In the genomic region with DNA sequence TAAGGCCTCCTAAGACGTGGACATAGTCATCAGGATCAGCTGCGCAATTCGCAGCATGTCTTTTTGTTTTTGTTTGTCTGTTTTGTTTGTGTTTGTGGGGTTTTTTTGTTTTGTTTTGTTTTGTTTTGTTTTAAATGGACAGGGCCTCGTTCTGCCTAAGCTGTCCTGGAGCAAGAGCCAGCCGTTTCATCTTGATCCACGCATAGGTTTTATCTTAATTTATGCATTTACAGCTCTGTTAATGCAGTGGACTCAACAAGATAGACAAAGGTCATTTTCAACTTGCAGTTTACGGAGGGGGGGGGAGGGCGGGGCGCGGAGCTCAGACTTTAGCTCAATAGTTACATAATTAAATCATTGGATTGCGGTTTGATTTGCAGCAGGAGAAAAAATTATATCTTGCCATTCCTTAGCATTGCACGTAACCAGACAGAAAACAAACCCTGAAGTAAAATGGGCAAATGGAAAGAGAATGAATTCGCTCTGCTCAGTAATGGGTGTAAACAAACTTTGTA, we compare ENCODE assay signal across 11 mouse cellular contexts. TPM values are rescaled to one million over a fixed set of nuclear protein-coding genes. Genes with fewer than 3 reads are reported as not detected.
DNase-seq lines count a peak whose midpoint lies in the region; ATAC-seq lines count a peak whose summit lies in the region.
"Had no signal": no experiment of that assay in that cellular context is flagged by ENCODE, and none has a peak within 500 bp of the region (broad histone marks: within the 10 kb centered on the region; RNA-seq: fewer than 3 reads in every experiment).

No protein-coding gene starts in this region.

- no peaks in the 10 kb centered on the region for H3K9me3 ChIP-seq in heart, embryonic 11.5 days (replicated peaks; ENCODE audit: control insufficient read depth, low read length)
- no peaks in the 10 kb centered on the region for H3K9me3 ChIP-seq in lung, embryonic 16.5 days (ENCODE audit: control insufficient read depth, low read length)
- H3K9me3 ChIP-seq in limb, embryonic 12.5 days: no peaks in the 10 kb centered on the region
- H3K9me3 ChIP-seq in stomach, embryonic 16.5 days (replicated peaks; ENCODE audit: control insufficient read depth, low read length): no peaks in the 10 kb centered on the region

- ATAC-seq in heart, embryonic 11.5 days (replicated peaks; ENCODE audit: insufficient number of reproducible peaks, low FRiP score, low TSS enrichment): no peak
- ATAC-seq in lung, embryonic 16.5 days (ENCODE audit: low read depth): no peak
- ATAC-seq in limb, embryonic 12.5 days (ENCODE audit: insufficient number of reproducible peaks, insufficient read depth, low FRiP score, low TSS enrichment, low read depth): no peak
- no peak for ATAC-seq in stomach, embryonic 16.5 days (ENCODE audit: insufficient read depth, low FRiP score)

- H3K27ac ChIP-seq in heart, embryonic 11.5 days (ENCODE audit: low read depth, low read length): no peak overlapping the region
- H3K27ac ChIP-seq in lung, embryonic 16.5 days (ENCODE audit: low read length): no peak overlapping the region; the same call in 1 of the 2 replicates
- no peak overlapping the region for H3K27ac ChIP-seq in limb, embryonic 12.5 days
- peak overlapping the region; percentile 71 for H3K27ac ChIP-seq in stomach, embryonic 16.5 days (ENCODE audit: low read length)

- peaks cover 11% of the 10 kb centered on the region; the same call in 1 of the 2 replicates for H3K4me1 ChIP-seq in heart, embryonic 11.5 days (ENCODE audit: control insufficient read depth, insufficient read depth, low read length)
- peaks cover 5% of the 10 kb centered on the region for H3K4me1 ChIP-seq in lung, embryonic 16.5 days (replicated peaks; ENCODE audit: control insufficient read depth, insufficient read depth, low read length)
- H3K4me1 ChIP-seq in limb, embryonic 12.5 days (replicated peaks): peaks cover 18% of the 10 kb centered on the region
- H3K4me1 ChIP-seq in stomach, embryonic 16.5 days (ENCODE audit: control insufficient read depth, insufficient read depth, low read length): no peaks in the 10 kb centered on the region

- H3K4me2 ChIP-seq in heart, embryonic 11.5 days: peak overlapping the region; percentile 77
- peak overlapping the region; percentile 55 for H3K4me2 ChIP-seq in lung, embryonic 16.5 days (ENCODE audit: low read depth, low read length)
- H3K4me2 ChIP-seq in limb, embryonic 12.5 days: peak overlapping the region; percentile 66
- H3K4me2 ChIP-seq in stomach, embryonic 16.5 days (ENCODE audit: low read depth, low read length): peak overlapping the region; percentile 49

- intact Hi-C loops in gastrocnemius, postnatal 14 days (cut with DNase I; ENCODE audit: low total_unique reads): no loop called here

- no peak for DNase-seq in heart, adult 18-20 months
- no peak for DNase-seq in lung, postnatal 4 days
- DNase-seq in right cerebral cortex, adult 2 months (ENCODE audit: low spot score in 2 of 2): no peak
- DNase-seq in gastrocnemius, postnatal 14 days: no peak
- DNase-seq: cerebellum, adult 9-11 months; gastrocnemius, postnatal 10 days; left cerebral cortex, postnatal 4 days had no signal

- H3K27me3 ChIP-seq in heart, embryonic 11.5 days (ENCODE audit: control insufficient read depth, insufficient read depth, low read length): no peaks in the 10 kb centered on the region
- no peaks in the 10 kb centered on the region for H3K27me3 ChIP-seq in lung, embryonic 16.5 days (ENCODE audit: control insufficient read depth, insufficient read depth, low read depth, low read length)
- no peaks in the 10 kb centered on the region for H3K27me3 ChIP-seq in limb, embryonic 12.5 days
- no peaks in the 10 kb centered on the region for H3K27me3 ChIP-seq in stomach, embryonic 16.5 days (ENCODE audit: control insufficient read depth, insufficient read depth, low read length)

- H3K36me3 ChIP-seq in heart, embryonic 11.5 days (ENCODE audit: control insufficient read depth, insufficient read depth, low read length): no peaks in the 10 kb centered on the region
- H3K36me3 ChIP-seq in lung, embryonic 16.5 days (ENCODE audit: control insufficient read depth, insufficient read depth, low read length): no peaks in the 10 kb centered on the region
- no peaks in the 10 kb centered on the region for H3K36me3 ChIP-seq in limb, embryonic 12.5 days
- no peaks in the 10 kb centered on the region for H3K36me3 ChIP-seq in stomach, embryonic 16.5 days (ENCODE audit: control insufficient read depth, insufficient read depth, low read length)

- no peak overlapping the region for H3K9ac ChIP-seq in heart, embryonic 11.5 days (ENCODE audit: low read depth, low read length)
- peak overlapping the region; percentile 49; the same call in 1 of the 2 replicates for H3K9ac ChIP-seq in lung, embryonic 16.5 days (ENCODE audit: low read length)
- peak overlapping the region; percentile 63; the same call in 1 of the 2 replicates for H3K9ac ChIP-seq in limb, embryonic 12.5 days (replicated peaks)
- H3K9ac ChIP-seq in stomach, embryonic 16.5 days (ENCODE audit: low read length): peak overlapping the region; percentile 58

- WGBS in heart, embryonic 11.5 days (ENCODE audit: insufficient replicate concordance): 84% methylated on average over 13 of the region's 13 CpGs
- 67% methylated on average over 13 of the region's 13 CpGs for WGBS in lung, embryonic 16.5 days
- 82% methylated on average over 13 of the region's 13 CpGs for WGBS in limb, embryonic 12.5 days
- WGBS in stomach, embryonic 16.5 days: 62% methylated on average over 13 of the region's 13 CpGs

- no peak overlapping the region for H3K4me3 ChIP-seq in heart, embryonic 11.5 days (ENCODE audit: low read depth, low read length)
- H3K4me3 ChIP-seq in lung, embryonic 16.5 days (ENCODE audit: low read length): peak overlapping the region; percentile 47
- H3K4me3 ChIP-seq in limb, embryonic 12.5 days (replicated peaks): peak overlapping the region; percentile 49; the same call in 1 of the 2 replicates
- peak overlapping the region; percentile 51 for H3K4me3 ChIP-seq in stomach, embryonic 16.5 days (replicated peaks; ENCODE audit: low read length)

RNA-seq across cellular contexts. Expression of a gene that starts 1.3 kb away (rescaled TPM):
- polyA plus RNA-seq in heart, embryonic 11.5 days (2014; fragmentation: Nextera tagmentation; extraction: Ambion mirVana): 7.5 and 9.4 TPM in 2 replicates
- total RNA-seq in heart, adult 18-20 months (2021): 10 to 100 TPM; 20.0 to 20.8 TPM
- 20.4 TPM in 2 replicates for polyA plus RNA-seq in lung, embryonic 16.5 days (2015; fragmentation: Nextera tagmentation; extraction: Ambion mirVana)
- polyA plus RNA-seq in limb, embryonic 12.5 days (2016; fragmentation: Nextera tagmentation; extraction: Ambion mirVana): 14.9 and 15.3 TPM in 2 replicates
- 34.3 and 35.1 TPM in 2 replicates for polyA plus RNA-seq in stomach, embryonic 16.5 days (2015; fragmentation: Nextera tagmentation; extraction: Ambion mirVana)
- total RNA-seq in gastrocnemius, postnatal 14 days (2021): 1 to 10 TPM; 1.7 to 2.4 TPM
